Mouse (Mus musculus): Measurements from ENCODE around the gene Cyb5r3.

GRCm38 (mm10) chr15:83134671-83135070, 37.7 kb downstream of the Cyb5r3 start:
- TF ChIP-seq CTCF (conservative IDR thresholded peaks at IDR 0.05; ENCODE audit: insufficient read depth, insufficient read length, low read depth, low read length): no peak
- TF ChIP-seq POLR2A (IDR thresholded peaks at IDR 0.05; ENCODE audit: low read depth, low read length): no peak
